Mouse (Mus musculus): ENCODE data around the gene Cd22. TPM values are rescaled to one million over a fixed set of nuclear protein-coding genes. Genes with fewer than 3 reads are reported as not detected.
A peak's percentile ranks its signal among the peaks of the same experiment; 100 is the strongest.

Gene Cd22
- polyA plus RNA-seq, 1 experiment from 2014 or later = not detected

GRCm38 (mm10) chr7:30857746-30858145 is 22.4 kb downstream of the Cd22 start:
- 65% methylated on average over 1 of the region's 1 CpGs for WGBS
- Histone ChIP-seq H3K4me3 (ENCODE audit: low read depth, low read length) (no peak overlapping the region), H3K4me2 (ENCODE audit: low read length) (no peak overlapping the region), H3K9me3 (replicated peaks; ENCODE audit: control insufficient read depth, low read length, poor library complexity, severe bottlenecking) (no peaks in the 10 kb centered on the region), H3K27ac (ENCODE audit: low read length) (no peak overlapping the region), H3K4me1 (ENCODE audit: control insufficient read depth, insufficient read depth, low read length) (no peaks in the 10 kb centered on the region), H3K36me3 (ENCODE audit: control insufficient read depth, insufficient read depth, low read length) (no peaks in the 10 kb centered on the region), H3K27me3 (ENCODE audit: control insufficient read depth, insufficient read depth, low read depth, low read length) (no peaks in the 10 kb centered on the region), H3K9ac (ENCODE audit: low read depth, low read length) (no peak overlapping the region)
- ATAC-seq = no peak

GRCm38 (mm10) chr7:30856078-30856477 is 24.1 kb downstream of the Cd22 start, which contains the start of gene Ffar3:
TSS of gene Ffar3 (minus strand) at chr7:30856178.
- ATAC-seq = no peak
- Histone ChIP-seq H3K4me2 (ENCODE audit: low read length) (no peak within 1 kb of the TSS), H3K27ac (ENCODE audit: low read length) (no peak within 1 kb of the TSS), H3K9me3 (replicated peaks; ENCODE audit: control insufficient read depth, low read length, poor library complexity, severe bottlenecking) (no peaks in the 10 kb centered on the region), H3K4me3 (ENCODE audit: low read depth, low read length) (no peak within 1 kb of the TSS), H3K4me1 (ENCODE audit: control insufficient read depth, insufficient read depth, low read length) (no peaks in the 10 kb centered on the region), H3K27me3 (ENCODE audit: control insufficient read depth, insufficient read depth, low read depth, low read length) (no peaks in the 10 kb centered on the region), H3K9ac (ENCODE audit: low read depth, low read length) (no peak within 1 kb of the TSS), H3K36me3 (ENCODE audit: control insufficient read depth, insufficient read depth, low read length) (no peaks in the 10 kb centered on the region)
- 90% methylated on average over 6 of the region's 6 CpGs for WGBS

GRCm38 (mm10) chr7:30851421-30851820 is 28.7 kb downstream of the Cd22 start:
- H3K9ac ChIP-seq (ENCODE audit: low read depth, low read length) = no peak overlapping the region
- no peak for ATAC-seq

GRCm38 (mm10) chr7:30847934-30848333 is 32.2 kb downstream of the Cd22 start:
- Histone ChIP-seq H3K4me3 (ENCODE audit: low read depth, low read length) (no peak overlapping the region), H3K9ac (ENCODE audit: low read depth, low read length) (no peak overlapping the region), H3K9me3 (replicated peaks; ENCODE audit: control insufficient read depth, low read length, poor library complexity, severe bottlenecking) (no peaks in the 10 kb centered on the region), H3K4me2 (ENCODE audit: low read length) (no peak overlapping the region), H3K27ac (ENCODE audit: low read length) (no peak overlapping the region), H3K4me1 (ENCODE audit: control insufficient read depth, insufficient read depth, low read length) (peaks cover 7% of the 10 kb centered on the region; the same call in 1 of the 2 replicates), H3K36me3 (ENCODE audit: control insufficient read depth, insufficient read depth, low read length) (no peaks in the 10 kb centered on the region), H3K27me3 (ENCODE audit: control insufficient read depth, insufficient read depth, low read depth, low read length) (no peaks in the 10 kb centered on the region)
- WGBS = 78% methylated on average over 6 of the region's 6 CpGs
- ATAC-seq = no peak

More at GRCm38 (mm10) chr7:30851421-30851820, 28.7 kb downstream of the Cd22 start:
- no peak overlapping the region for H3K4me3 ChIP-seq (ENCODE audit: low read depth, low read length)
- no peaks in the 10 kb centered on the region for H3K9me3 ChIP-seq (replicated peaks; ENCODE audit: control insufficient read depth, low read length, poor library complexity, severe bottlenecking)
- 89% methylated on average over 1 of the region's 1 CpGs for WGBS
- H3K27me3 ChIP-seq (ENCODE audit: control insufficient read depth, insufficient read depth, low read depth, low read length) = no peaks in the 10 kb centered on the region
- no peaks in the 10 kb centered on the region for H3K36me3 ChIP-seq (ENCODE audit: control insufficient read depth, insufficient read depth, low read length)
- no peak overlapping the region for H3K27ac ChIP-seq (ENCODE audit: low read length)
- H3K4me2 ChIP-seq (ENCODE audit: low read length) = no peak overlapping the region
- H3K4me1 ChIP-seq (ENCODE audit: control insufficient read depth, insufficient read depth, low read length) = no peaks in the 10 kb centered on the region

GRCm38 (mm10) chr7:30847386-30847785 is 32.8 kb downstream of the Cd22 start:
- H3K9me3 ChIP-seq (replicated peaks; ENCODE audit: control insufficient read depth, low read length, poor library complexity, severe bottlenecking) = no peaks in the 10 kb centered on the region
- H3K4me2 ChIP-seq (ENCODE audit: low read length) = no peak overlapping the region
- H3K36me3 ChIP-seq (ENCODE audit: control insufficient read depth, insufficient read depth, low read length) = no peaks in the 10 kb centered on the region
- H3K27me3 ChIP-seq (ENCODE audit: control insufficient read depth, insufficient read depth, low read depth, low read length) = no peaks in the 10 kb centered on the region
- H3K9ac ChIP-seq (ENCODE audit: low read depth, low read length) = no peak overlapping the region
- H3K27ac ChIP-seq (ENCODE audit: low read length) = no peak overlapping the region
- H3K4me3 ChIP-seq (ENCODE audit: low read depth, low read length) = no peak overlapping the region
- peaks cover 7% of the 10 kb centered on the region; the same call in 1 of the 2 replicates for H3K4me1 ChIP-seq (ENCODE audit: control insufficient read depth, insufficient read depth, low read length)
- ATAC-seq = no peak
- 81% methylated on average over 5 of the region's 5 CpGs for WGBS

DNA sequence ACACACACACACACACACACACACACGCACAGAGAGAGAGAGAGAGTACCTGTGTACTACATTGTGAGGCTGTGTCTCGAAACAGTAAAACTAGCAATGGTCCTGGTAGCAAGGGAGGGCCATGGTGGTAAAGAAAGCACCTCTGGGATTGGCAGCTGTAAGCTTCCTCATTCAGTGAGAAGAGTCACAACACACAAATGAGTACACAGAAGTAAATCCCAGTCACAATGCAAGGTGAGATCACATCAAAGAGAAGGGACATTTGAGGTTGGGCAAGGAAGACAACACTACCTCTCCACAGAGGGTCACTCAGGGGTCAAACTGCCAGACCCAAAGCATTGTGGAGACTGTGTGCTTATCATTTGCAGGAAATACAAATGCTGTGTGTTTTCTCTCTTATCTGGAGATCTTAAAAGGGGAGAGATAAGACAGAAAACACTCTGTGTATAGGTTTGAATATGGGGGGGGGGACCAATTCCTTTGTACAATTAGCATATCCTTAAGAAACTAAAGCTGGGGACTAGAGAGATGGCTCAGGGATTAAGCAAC is 33.6 kb downstream of the Cd22 start:
- Histone ChIP-seq H3K4me3 (ENCODE audit: low read depth, low read length) (no peak overlapping the region), H3K9me3 (replicated peaks; ENCODE audit: control insufficient read depth, low read length, poor library complexity, severe bottlenecking) (no peaks in the 10 kb centered on the region), H3K4me1 (ENCODE audit: control insufficient read depth, insufficient read depth, low read length) (peaks cover 7% of the 10 kb centered on the region; the same call in 1 of the 2 replicates), H3K36me3 (ENCODE audit: control insufficient read depth, insufficient read depth, low read length) (no peaks in the 10 kb centered on the region), H3K27ac (ENCODE audit: low read length) (no peak overlapping the region), H3K4me2 (ENCODE audit: low read length) (no peak overlapping the region), H3K9ac (ENCODE audit: low read depth, low read length) (no peak overlapping the region), H3K27me3 (ENCODE audit: control insufficient read depth, insufficient read depth, low read depth, low read length) (no peaks in the 10 kb centered on the region)
- ATAC-seq = no peak
- 73% methylated on average over 2 of the region's 2 CpGs for WGBS

- Histone ChIP-seq H3K4me2 (ENCODE audit: low read length) (no peak overlapping the region), H3K9me3 (replicated peaks; ENCODE audit: control insufficient read depth, low read length, poor library complexity, severe bottlenecking) (no peaks in the 10 kb centered on the region), H3K27me3 (ENCODE audit: control insufficient read depth, insufficient read depth, low read depth, low read length) (no peaks in the 10 kb centered on the region), H3K4me3 (ENCODE audit: low read depth, low read length) (no peak overlapping the region), H3K9ac (ENCODE audit: low read depth, low read length) (no peak overlapping the region), H3K36me3 (ENCODE audit: control insufficient read depth, insufficient read depth, low read length) (no peaks in the 10 kb centered on the region), H3K27ac (ENCODE audit: low read length) (peak overlapping the region; percentile 64), H3K4me1 (ENCODE audit: control insufficient read depth, insufficient read depth, low read length) (peaks cover 7% of the 10 kb centered on the region; the same call in 1 of the 2 replicates)
- ATAC-seq = no peak
- 27% methylated on average over 7 of the region's 7 CpGs for WGBS
These were observed 35.4 kb downstream of the Cd22 start for GRCm38 (mm10) chr7:30844676-30845297.

DNA sequence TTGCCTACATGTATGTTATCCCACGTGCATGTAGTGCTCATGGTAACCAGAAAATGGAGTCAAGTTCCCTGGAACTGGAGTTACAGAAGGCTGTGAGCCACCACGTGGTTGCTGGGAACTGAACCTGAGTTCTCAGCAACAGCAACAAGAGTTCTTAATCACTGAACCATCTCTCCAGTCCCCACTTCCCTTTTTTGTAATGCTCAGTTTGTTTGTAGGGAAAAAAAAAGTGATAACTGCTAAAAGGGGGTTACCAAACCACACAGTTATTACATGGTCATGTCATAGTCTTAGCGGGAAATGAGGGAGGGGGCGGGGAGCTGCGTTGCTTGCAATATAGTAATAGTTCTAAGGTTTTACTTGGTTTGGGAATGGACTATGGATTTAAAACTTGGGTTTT is 38.0 kb downstream of the Cd22 start:
- WGBS = 82% methylated on average over 5 of the region's 5 CpGs
- no peaks in the 10 kb centered on the region for H3K27me3 ChIP-seq (ENCODE audit: control insufficient read depth, insufficient read depth, low read depth, low read length)
- no peak overlapping the region for H3K9ac ChIP-seq (ENCODE audit: low read depth, low read length)
- no peak overlapping the region for H3K4me2 ChIP-seq (ENCODE audit: low read length)
- no peak overlapping the region for H3K27ac ChIP-seq (ENCODE audit: low read length)
- no peak overlapping the region for H3K4me3 ChIP-seq (ENCODE audit: low read depth, low read length)
- ATAC-seq = no peak
- no peaks in the 10 kb centered on the region for H3K9me3 ChIP-seq (replicated peaks; ENCODE audit: control insufficient read depth, low read length, poor library complexity, severe bottlenecking)
- peaks cover 7% of the 10 kb centered on the region; the same call in 1 of the 2 replicates for H3K4me1 ChIP-seq (ENCODE audit: control insufficient read depth, insufficient read depth, low read length)
- H3K36me3 ChIP-seq (ENCODE audit: control insufficient read depth, insufficient read depth, low read length) = no peaks in the 10 kb centered on the region

GRCm38 (mm10) chr7:30841379-30841778 is 38.8 kb downstream of the Cd22 start:
- Histone ChIP-seq H3K4me1 (ENCODE audit: control insufficient read depth, insufficient read depth, low read length) (peaks cover 7% of the 10 kb centered on the region; the same call in 1 of the 2 replicates), H3K27ac (ENCODE audit: low read length) (no peak overlapping the region), H3K9ac (ENCODE audit: low read depth, low read length) (no peak overlapping the region), H3K4me2 (ENCODE audit: low read length) (no peak overlapping the region), H3K9me3 (replicated peaks; ENCODE audit: control insufficient read depth, low read length, poor library complexity, severe bottlenecking) (no peaks in the 10 kb centered on the region), H3K4me3 (ENCODE audit: low read depth, low read length) (no peak overlapping the region), H3K36me3 (ENCODE audit: control insufficient read depth, insufficient read depth, low read length) (no peaks in the 10 kb centered on the region), H3K27me3 (ENCODE audit: control insufficient read depth, insufficient read depth, low read depth, low read length) (no peaks in the 10 kb centered on the region)
- 77% methylated on average over 4 of the region's 4 CpGs for WGBS
- ATAC-seq = no peak
